8 mouse cellular contexts compared by ENCODE assay signal in the genomic region with DNA sequence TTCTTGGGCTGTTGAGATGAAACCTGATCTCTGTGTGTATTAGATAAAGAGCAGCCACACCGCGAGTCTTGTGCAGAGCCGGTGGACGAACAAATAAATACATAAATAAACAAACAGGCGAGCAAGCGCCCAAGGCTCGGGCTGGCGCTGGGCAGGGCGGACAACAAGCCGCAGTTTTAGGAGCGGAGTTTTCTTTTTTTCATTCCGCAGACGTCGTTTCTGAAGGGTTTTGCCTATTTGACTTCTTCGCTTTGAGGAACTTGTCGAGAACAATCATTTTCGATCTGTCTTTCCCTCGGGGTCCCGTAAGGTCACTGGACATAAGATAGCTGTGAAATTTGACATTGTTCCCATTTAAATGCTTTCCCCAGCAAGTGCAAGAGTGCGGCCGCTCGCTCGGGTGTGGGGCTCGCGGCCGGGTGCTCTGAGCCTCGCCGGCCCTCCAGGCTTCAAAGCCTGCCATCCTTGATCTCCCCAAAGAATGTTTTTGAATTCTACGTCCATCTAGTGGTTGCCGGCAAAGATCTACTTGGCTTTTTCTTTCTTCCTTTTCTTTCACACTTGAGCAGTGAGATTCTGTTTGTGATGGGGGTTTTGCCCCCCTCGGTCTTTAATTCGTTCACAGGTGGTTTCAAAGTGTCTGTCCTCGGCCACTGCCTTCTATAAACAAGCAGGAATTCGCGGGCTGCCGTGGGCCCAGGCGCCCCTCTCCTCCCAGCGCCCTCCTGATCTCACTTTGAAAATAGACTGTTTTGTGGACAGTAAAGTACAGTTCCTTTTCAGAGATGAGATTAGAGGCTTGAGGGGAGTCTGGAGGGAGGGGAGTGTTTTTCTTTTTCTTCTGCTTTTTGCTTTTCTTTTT. TPM values are rescaled to one million over a fixed set of nuclear protein-coding genes. Genes with fewer than 3 reads are reported as not detected.
A peak's percentile ranks its signal among the peaks of the same experiment; 100 is the strongest.
DNase-seq lines count a peak whose midpoint lies in the region; ATAC-seq and TF ChIP-seq lines count a peak whose summit lies in the region.

No protein-coding gene starts in this region.

- 2% methylated on average over 38 of the region's 38 CpGs for WGBS in forebrain, embryonic 14.5 days
- under 1% methylated on average over 38 of the region's 38 CpGs for WGBS in limb, embryonic 11.5 days

- H3K27ac ChIP-seq in forebrain, embryonic 14.5 days (ENCODE audit: low read depth, low read length): no peak overlapping the region
- H3K27ac ChIP-seq in limb, embryonic 11.5 days (replicated peaks; ENCODE audit: low read depth, low read length): no peak overlapping the region

- no peak overlapping the region for H3K9ac ChIP-seq in forebrain, embryonic 14.5 days (ENCODE audit: low read length)
- 0 out of 2 replicates have a peak overlapping the region, but pooled peaks have one; percentile 30 for H3K9ac ChIP-seq in limb, embryonic 11.5 days (ENCODE audit: low read length)

- peak; percentile 26 for DNase-seq in adrenal gland, postnatal 10 days
- DNase-seq in adrenal gland, postnatal 4 days (ENCODE audit: low spot score in 2 of 2): no peak
- DNase-seq in G1E (ENCODE audit: low spot score): peak; percentile 26
- DNase-seq in forebrain, embryonic 14.5 days (ENCODE audit: low spot score): peak; percentile 31
- peak; percentile 57 for DNase-seq in limb, embryonic 11.5 days (ENCODE audit: low spot score)
- DNase-seq in naive thymus-derived CD4-positive, alpha-beta T cell, adult 2 months (ENCODE audit: low read depth): peak; percentile 29
- no peak for DNase-seq in right cerebral cortex, postnatal 14 days
- DNase-seq in frontal cortex, postnatal 36 days (ENCODE audit: low spot score in 2 of 2): no peak

- no peak for TF ChIP-seq CTCF in G1E (IDR thresholded peaks at IDR 0.05; ENCODE audit: low read depth, low read length)

- peaks cover 33% of the 10 kb centered on the region for H3K4me1 ChIP-seq in G1E (ENCODE audit: insufficient read depth, low read depth, low read length)
- no peaks in the 10 kb centered on the region; the same call in 1 of the 2 replicates for H3K4me1 ChIP-seq in forebrain, embryonic 14.5 days (ENCODE audit: control insufficient read depth, insufficient read depth, low read length)
- peaks cover 6% of the 10 kb centered on the region; the same call in 1 of the 2 replicates for H3K4me1 ChIP-seq in limb, embryonic 11.5 days (ENCODE audit: control insufficient read depth, insufficient read depth, low read length)

- no peak for ATAC-seq in G1E (ENCODE audit: extremely low read depth, insufficient number of reproducible peaks, low FRiP score, poor library complexity, severe bottlenecking)
- no peak for ATAC-seq in forebrain, embryonic 14.5 days
- no peak for ATAC-seq in limb, embryonic 11.5 days (ENCODE audit: insufficient number of reproducible peaks, low FRiP score, low TSS enrichment, low read depth)

- H3K9me3 ChIP-seq in G1E (replicated peaks): no peaks in the 10 kb centered on the region
- H3K9me3 ChIP-seq in forebrain, embryonic 14.5 days (replicated peaks; ENCODE audit: control insufficient read depth, low read length): no peaks in the 10 kb centered on the region
- H3K9me3 ChIP-seq in limb, embryonic 11.5 days (ENCODE audit: control insufficient read depth, low read length): no peaks in the 10 kb centered on the region

- no peaks in the 10 kb centered on the region for H3K36me3 ChIP-seq in G1E (replicated peaks)
- no peaks in the 10 kb centered on the region for H3K36me3 ChIP-seq in forebrain, embryonic 14.5 days (ENCODE audit: control insufficient read depth, insufficient read depth, low read length)
- H3K36me3 ChIP-seq in limb, embryonic 11.5 days (ENCODE audit: control insufficient read depth, insufficient read depth, low read length): no peaks in the 10 kb centered on the region

- peak overlapping the region; percentile 31 for H3K4me2 ChIP-seq in forebrain, embryonic 14.5 days (ENCODE audit: low read length)
- peak overlapping the region; percentile 60 for H3K4me2 ChIP-seq in limb, embryonic 11.5 days (ENCODE audit: low read depth, severe bottlenecking)

- H3K27me3 ChIP-seq in G1E (ENCODE audit: insufficient read depth, low read length): peaks cover 6% of the 10 kb centered on the region; the same call in 1 of the 2 replicates
- peaks cover 5% of the 10 kb centered on the region for H3K27me3 ChIP-seq in forebrain, embryonic 14.5 days (replicated peaks; ENCODE audit: control insufficient read depth, insufficient read depth, low read length)
- peaks cover 11% of the 10 kb centered on the region; the same call in 1 of the 2 replicates for H3K27me3 ChIP-seq in limb, embryonic 11.5 days (ENCODE audit: control insufficient read depth, insufficient read depth, low read length)

- H3K4me3 ChIP-seq in G1E (ENCODE audit: low read depth, low read length): peak overlapping the region; percentile 69
- H3K4me3 ChIP-seq in forebrain, embryonic 14.5 days (ENCODE audit: low read depth, low read length): peak overlapping the region; percentile 0
- peak overlapping the region; percentile 24 for H3K4me3 ChIP-seq in limb, embryonic 11.5 days (ENCODE audit: low read depth, low read length)

RNA-seq across cellular contexts. Expression of gene Fbxw4, which starts 15.8 kb away (rescaled TPM):
- total RNA-seq in adrenal gland, postnatal 10 days (2021): 10 to 100 TPM; 33.8 to 37.1 TPM
- 10 to 100 TPM; 29.3 to 31.6 TPM for total RNA-seq in adrenal gland, postnatal 4 days (2021)
- 59.8 and 104 TPM in 2 replicates for total RNA-seq in G1E (2014; fragmentation: Nextera tagmentation)
- total RNA-seq in G1E (2017): 9.4 and 9.9 TPM in 2 replicates
- polyA plus RNA-seq in G1E (2012): 49.8 and 52.2 TPM in 2 replicates
- polyA plus RNA-seq in forebrain, embryonic 14.5 days (2014; fragmentation: Nextera tagmentation; extraction: Ambion mirVana): 4.0 and 4.7 TPM in 2 replicates
- 3.3 and 4.4 TPM in 2 replicates for polyA plus RNA-seq in limb, embryonic 11.5 days (2014; fragmentation: Nextera tagmentation; extraction: Ambion mirVana)

Comparison
In these comparisons a context has a peak if more than half of its experiments do, and no peak if none do; other contexts are left out.
1. DNase-seq: peak in adrenal gland, postnatal 10 days (single experiment), G1E (single experiment), forebrain, embryonic 14.5 days (single experiment), limb, embryonic 11.5 days (single experiment) and naive thymus-derived CD4-positive, alpha-beta T cell, adult 2 months (single experiment); none in adrenal gland, postnatal 4 days (0 of 2), right cerebral cortex, postnatal 14 days (single experiment) and frontal cortex, postnatal 36 days (0 of 2).
2. H3K4me3 ChIP-seq: peak in every context shown above with its lines; median percentile 69 in G1E; 24 in limb, embryonic 11.5 days; 0 in forebrain, embryonic 14.5 days.